Mouse (Mus musculus) forebrain, embryonic 16.5 days (tissue): ENCODE data around the gene Ssna1. TPM values are rescaled to one million over a fixed set of nuclear protein-coding genes. Genes with fewer than 3 reads are reported as not detected.

Experiments
- ATAC-seq: fragments of 200-750 bp; cut with Nextera tagmentation; 2 replicates; pipeline ENCODE4 v1.8.0; 2017; ENCODE audit warnings: mild to moderate bottlenecking, moderate library complexity
- H3K27ac ChIP-seq: fragments of 300-500 bp; sonication (generic); 2 replicates; pipeline ENCODE4 v1.5.1; 2014; ENCODE audit warnings: low read length, control low read depth
- H3K27me3 ChIP-seq: fragments of 300-500 bp; sonication (generic); replicated peaks from 2 replicates; pipeline ENCODE4 v1.6.1; 2014; ENCODE audit warnings: low read length; ENCODE audit not compliant: control insufficient read depth, insufficient read depth
- H3K36me3 ChIP-seq: fragments of 300-500 bp; sonication (generic); 2 replicates; pipeline ENCODE4 v1.6.1; 2014; ENCODE audit not compliant: control insufficient read depth, insufficient read depth
- H3K4me1 ChIP-seq: fragments of 300-500 bp; sonication (generic); replicated peaks from 2 replicates; pipeline ENCODE4 v1.6.1; 2014; ENCODE audit warnings: low read length; ENCODE audit not compliant: control insufficient read depth, insufficient read depth
- H3K4me2 ChIP-seq: fragments of 300-500 bp; sonication (generic); 2 replicates; pipeline ENCODE4 v1.6.1; 2014; ENCODE audit warnings: mild to moderate bottlenecking, low read length, control low read depth
- H3K4me3 ChIP-seq: fragments of 300-500 bp; sonication (generic); replicated peaks from 2 replicates; pipeline ENCODE4 v1.5.1; 2014; ENCODE audit warnings: mild to moderate bottlenecking, low read length, control low read depth
- H3K9ac ChIP-seq: fragments of 300-500 bp; sonication (generic); replicated peaks from 2 replicates; pipeline ENCODE4 v1.6.1; 2014; ENCODE audit warnings: low read depth, low read length, control low read depth
- H3K9me3 ChIP-seq: fragments of 300-500 bp; sonication (generic); 2 replicates; pipeline ENCODE4 v1.6.1; 2016; ENCODE audit warnings: low read length; ENCODE audit not compliant: control insufficient read depth
- WGBS: fragments of 180-500 bp; shearing (Covaris S2); extraction: QIAGEN DNeasy Blood & Tissue Kit; methylation state at CpG from one replicate; pipeline ENCODE4 v1.1.7; 2014; 5-methylcytosine and 5-hydroxymethylcytosine counted together
- polyA plus RNA-seq: library from polyadenylated mRNA; unstranded; fragments of >200 nt; fragmentation: Nextera tagmentation; extraction: Ambion mirVana; gene quantifications from 2 replicates; pipeline ENCODE4 v1.2.1, GENCODE M21; 2015

The Ssna1 gene
- polyA plus RNA-seq, 1 experiment from 2014 or later, result 204 TPM

DNA sequence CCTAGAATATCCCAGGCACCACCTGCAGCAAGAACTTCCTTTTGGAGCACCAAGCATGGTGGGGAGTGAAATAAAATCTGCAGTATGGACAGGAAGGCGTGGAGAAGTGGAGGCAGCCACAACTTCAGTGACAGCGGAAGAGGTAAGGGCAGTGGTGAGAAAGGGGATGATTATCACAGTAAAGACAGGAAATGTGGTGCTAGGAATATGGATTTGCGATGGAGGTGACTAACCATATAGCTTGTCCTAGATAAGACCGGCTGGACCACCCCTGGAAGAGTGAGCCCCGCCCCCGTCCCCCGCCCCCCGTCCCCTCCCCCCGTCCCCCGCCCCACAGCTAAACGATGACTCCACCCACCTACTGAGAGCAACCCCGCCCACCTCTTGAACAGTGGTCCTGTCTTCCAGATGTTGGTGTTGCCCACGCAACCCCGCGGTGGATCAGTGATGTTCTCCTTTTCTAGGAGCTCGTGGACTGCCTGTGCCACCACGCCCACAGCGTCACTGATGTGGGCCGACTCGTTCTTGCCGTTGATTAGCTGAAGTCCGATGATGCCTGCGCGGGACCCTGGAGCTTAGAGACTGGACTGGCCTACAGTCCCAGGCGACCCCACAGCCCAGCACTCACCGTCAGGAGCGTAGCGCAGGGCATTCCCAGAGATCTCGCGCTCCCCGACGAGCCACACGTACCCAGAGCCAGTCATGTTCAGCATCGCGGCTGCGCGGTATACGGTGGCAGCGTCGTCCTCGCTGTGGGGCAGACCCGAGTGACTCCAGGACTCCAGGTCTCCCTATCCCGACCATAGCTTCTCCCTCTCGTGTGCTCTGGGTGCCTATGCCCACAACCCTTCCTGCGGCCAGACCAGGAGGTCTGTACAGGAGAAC lies 32.7 kb upstream of the Ssna1 start:
- peak; percentile 84 for ATAC-seq
- Histone ChIP-seq H3K36me3 (no peaks in the 10 kb centered on the region), H3K4me2 (peak overlapping the region; percentile 91), H3K27ac (no peak overlapping the region), H3K4me3 (peak overlapping the region; percentile 61), H3K27me3 (peaks cover 35% of the 10 kb centered on the region), H3K9ac (peak overlapping the region; percentile 67), H3K9me3 (no peaks in the 10 kb centered on the region), H3K4me1 (peaks cover 13% of the 10 kb centered on the region)
- WGBS, result 2% methylated on average over 41 of the region's 45 CpGs

DNA sequence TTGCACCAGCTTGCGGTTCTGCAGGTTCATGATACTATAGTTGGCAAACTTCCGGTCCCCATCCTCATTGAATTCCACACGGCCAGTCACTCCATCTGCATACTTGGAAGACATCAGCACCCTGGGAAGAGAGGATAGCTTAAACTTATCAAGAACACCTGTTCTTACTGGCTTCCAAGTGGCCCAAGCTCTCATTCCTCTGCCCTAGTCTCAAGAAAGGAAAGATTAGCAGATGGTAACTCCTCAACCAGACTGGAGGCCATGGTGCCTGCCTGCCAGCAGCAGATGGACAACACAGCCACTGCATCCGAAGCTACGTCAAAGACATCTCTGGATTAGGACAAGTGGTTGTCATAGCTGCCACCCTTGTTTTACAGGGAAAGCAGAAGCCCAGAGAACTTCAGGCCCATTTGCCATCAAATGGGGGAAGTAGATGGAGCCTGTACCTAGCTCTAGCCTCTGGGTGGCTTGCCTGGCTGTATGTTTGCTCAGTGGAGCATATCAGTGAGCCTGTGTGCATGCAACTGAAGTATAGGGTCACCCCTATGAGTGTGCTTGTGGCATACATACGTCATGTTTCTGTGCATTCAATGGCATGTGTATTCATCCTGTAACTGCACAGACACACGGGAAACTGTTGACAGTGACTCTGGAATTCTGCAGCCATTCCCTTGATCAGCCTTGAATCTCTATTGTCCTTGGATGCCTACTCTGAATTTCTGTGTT lies 31.9 kb upstream of the Ssna1 start:
- Histone ChIP-seq H3K4me1 (peaks cover 13% of the 10 kb centered on the region), H3K4me2 (peak overlapping the region; percentile 91), H3K9ac (no peak overlapping the region), H3K27me3 (peaks cover 31% of the 10 kb centered on the region), H3K27ac (no peak overlapping the region), H3K9me3 (no peaks in the 10 kb centered on the region), H3K4me3 (peak overlapping the region; percentile 61; the same call in 1 of the 2 replicates), H3K36me3 (no peaks in the 10 kb centered on the region)
- 69% methylated on average over 7 of the region's 7 CpGs for WGBS
- ATAC-seq, result 0 out of 2 replicates have a peak, but pooled peaks have one; percentile 2

DNA sequence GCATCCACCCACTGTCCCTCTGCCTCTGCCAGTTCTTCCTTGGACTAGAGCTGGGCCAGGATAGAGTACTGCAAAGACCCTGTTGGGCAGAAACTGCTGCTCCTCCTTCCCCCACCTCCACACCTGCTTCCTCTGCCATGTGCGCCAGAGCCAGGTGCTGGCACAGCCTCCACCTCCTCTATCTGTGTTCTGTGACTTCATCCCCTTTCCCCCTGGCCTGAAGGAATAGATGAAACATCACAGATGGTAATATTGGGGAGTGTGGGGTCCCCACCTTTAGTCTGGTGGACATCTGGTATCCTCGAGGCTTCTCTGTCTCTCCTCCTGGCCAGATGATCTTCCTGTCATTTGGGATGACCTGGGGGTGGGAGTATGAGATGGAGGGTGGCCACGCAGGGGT lies 31.2 kb upstream of the Ssna1 start:
- H3K9ac ChIP-seq, result no peak overlapping the region
- no peak overlapping the region for H3K4me3 ChIP-seq
- no peak overlapping the region for H3K27ac ChIP-seq
- peaks cover 25% of the 10 kb centered on the region for H3K27me3 ChIP-seq
- H3K4me1 ChIP-seq, result peaks cover 13% of the 10 kb centered on the region
- ATAC-seq, result no peak
- no peaks in the 10 kb centered on the region for H3K36me3 ChIP-seq
- H3K9me3 ChIP-seq, result no peaks in the 10 kb centered on the region
- 67% methylated on average over 3 of the region's 3 CpGs for WGBS
- no peak overlapping the region for H3K4me2 ChIP-seq

DNA sequence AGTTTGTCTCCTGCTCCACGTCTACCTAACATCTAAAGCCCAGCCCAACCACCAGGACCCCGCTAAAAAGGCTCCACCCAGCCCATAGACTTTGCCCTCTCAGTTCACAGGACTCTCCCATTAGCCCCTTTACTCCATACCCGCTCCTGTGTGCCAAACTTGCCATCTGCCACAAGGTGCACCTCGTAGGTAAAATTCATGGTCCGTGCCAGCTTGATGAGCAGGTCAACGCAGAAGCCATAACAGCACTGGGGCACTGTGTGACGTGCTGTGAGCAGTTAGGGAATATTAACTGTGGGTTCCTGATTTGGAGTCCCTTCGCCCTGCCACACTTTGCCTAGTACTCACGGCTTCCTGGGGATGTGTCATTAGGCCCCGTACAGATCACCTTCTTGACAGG lies 25.8 kb upstream of the Ssna1 start:
- H3K9ac ChIP-seq, result no peak overlapping the region
- no peak overlapping the region for H3K4me3 ChIP-seq
- H3K4me2 ChIP-seq, result no peak overlapping the region
- H3K4me1 ChIP-seq, result no peaks in the 10 kb centered on the region
- H3K27ac ChIP-seq, result no peak overlapping the region
- peaks cover 17% of the 10 kb centered on the region for H3K27me3 ChIP-seq
- no peaks in the 10 kb centered on the region for H3K9me3 ChIP-seq
- H3K36me3 ChIP-seq, result no peaks in the 10 kb centered on the region
- no peak for ATAC-seq
- WGBS, result 84% methylated on average over 10 of the region's 10 CpGs

DNA sequence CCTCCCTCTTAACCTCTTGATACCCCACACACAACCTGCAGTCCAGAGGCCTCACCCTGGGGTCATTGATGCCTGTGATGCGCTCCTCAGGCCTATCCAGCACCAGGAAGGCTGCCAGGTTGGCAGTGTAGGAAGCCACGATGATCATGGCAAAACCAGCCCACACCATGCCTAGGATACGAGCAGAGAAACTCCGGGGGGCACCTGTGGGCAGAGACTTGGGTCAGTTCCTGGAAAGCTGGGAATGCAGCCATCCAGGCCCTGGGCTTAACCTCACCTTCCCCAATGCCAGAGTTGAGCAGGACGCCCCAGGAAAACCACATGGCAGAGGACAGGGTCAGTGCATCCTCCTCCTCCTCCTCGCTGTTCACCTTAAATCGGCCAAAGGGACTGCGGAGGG lies 24.9 kb upstream of the Ssna1 start:
- WGBS, result 78% methylated on average over 7 of the region's 8 CpGs
- H3K27me3 ChIP-seq, result peaks cover 24% of the 10 kb centered on the region
- no peak for ATAC-seq

DNA sequence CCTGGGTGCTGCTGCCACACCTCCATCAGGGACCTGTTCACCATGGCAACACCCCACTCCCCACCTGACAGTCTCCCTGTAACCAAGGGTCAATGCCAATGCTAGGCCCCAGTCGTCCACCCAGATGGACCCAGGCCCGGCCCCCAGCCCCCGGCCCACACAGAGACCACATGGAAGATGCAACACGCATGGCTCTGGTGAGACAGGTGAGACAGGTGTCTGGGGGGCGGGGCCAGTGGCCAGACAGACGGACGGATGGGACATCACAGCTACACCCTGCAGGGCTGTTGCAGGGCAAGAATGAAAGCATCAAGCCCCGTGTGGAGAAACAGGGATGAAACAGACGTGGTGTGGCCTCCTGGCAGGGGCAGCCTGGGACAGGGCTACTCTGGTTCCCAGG lies 21.5 kb upstream of the Ssna1 start:
- no peak overlapping the region for H3K27ac ChIP-seq
- H3K9me3 ChIP-seq, result no peaks in the 10 kb centered on the region
- H3K36me3 ChIP-seq, result no peaks in the 10 kb centered on the region
- H3K4me1 ChIP-seq, result peaks cover 28% of the 10 kb centered on the region
- H3K4me2 ChIP-seq, result no peak overlapping the region
- no peak overlapping the region for H3K4me3 ChIP-seq
- no peak for ATAC-seq
- 75% methylated on average over 9 of the region's 9 CpGs for WGBS
- H3K9ac ChIP-seq, result no peak overlapping the region
- peaks cover 56% of the 10 kb centered on the region for H3K27me3 ChIP-seq

More for the DNA sequence above, 24.9 kb upstream of the Ssna1 start:
- Histone ChIP-seq H3K4me1 (peaks cover 6% of the 10 kb centered on the region), H3K9ac (no peak overlapping the region), H3K36me3 (no peaks in the 10 kb centered on the region), H3K9me3 (no peaks in the 10 kb centered on the region), H3K4me2 (no peak overlapping the region), H3K27ac (no peak overlapping the region), H3K4me3 (no peak overlapping the region)

DNA sequence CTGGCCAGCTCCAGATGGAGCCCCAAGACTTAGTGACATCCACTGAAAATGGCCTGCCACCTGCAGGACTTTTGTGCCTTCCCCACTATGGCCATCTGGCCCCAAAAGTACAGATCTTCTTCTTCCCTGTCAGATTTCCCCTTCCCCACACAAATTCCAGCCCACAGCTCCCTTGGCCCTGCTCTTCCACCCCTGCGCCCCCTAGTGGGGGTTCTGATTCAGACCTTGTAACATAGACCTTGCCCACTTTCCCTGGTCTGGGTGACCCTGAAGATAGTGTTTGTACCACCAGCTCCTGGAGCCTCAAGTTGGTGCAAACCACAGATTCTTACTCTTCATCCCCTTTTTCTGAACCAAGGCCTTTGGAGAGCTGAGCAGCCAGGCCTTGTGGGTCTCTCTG lies 20.6 kb upstream of the Ssna1 start:
- 0% methylated on average over 1 of the region's 1 CpGs for WGBS
- Histone ChIP-seq H3K4me1 (peaks cover 28% of the 10 kb centered on the region), H3K27me3 (peaks cover 62% of the 10 kb centered on the region), H3K4me3 (no peak overlapping the region), H3K36me3 (no peaks in the 10 kb centered on the region), H3K9ac (no peak overlapping the region), H3K4me2 (no peak overlapping the region), H3K27ac (no peak overlapping the region), H3K9me3 (no peaks in the 10 kb centered on the region)
- no peak; the same call in 1 of the 2 replicates for ATAC-seq

DNA sequence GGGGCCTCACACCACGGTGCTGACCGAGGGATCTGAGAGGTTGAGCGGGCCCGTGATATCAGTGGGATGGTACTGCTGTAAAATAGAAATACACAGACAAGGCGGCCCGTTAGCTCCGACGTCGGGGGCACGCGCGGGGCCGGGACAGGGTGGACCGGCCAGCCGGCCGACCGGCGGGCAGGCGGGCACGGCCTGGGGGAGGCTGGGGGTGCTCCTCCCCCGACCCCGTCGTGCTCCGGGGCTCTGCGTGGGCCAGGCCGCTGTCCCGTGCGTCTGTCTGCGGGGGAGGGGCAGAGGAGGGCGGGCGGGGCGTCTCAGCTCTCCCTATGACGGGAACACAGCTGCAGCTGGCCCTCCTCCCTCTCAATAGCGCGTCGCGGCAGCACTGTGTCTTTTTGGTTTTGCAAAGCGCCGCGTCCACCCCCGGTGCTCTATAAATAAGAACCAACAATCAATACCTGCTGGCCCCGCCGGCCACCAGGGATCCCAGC lies 19.9 kb upstream of the Ssna1 start:
- H3K4me2 ChIP-seq, result peak overlapping the region; percentile 41
- peaks cover 28% of the 10 kb centered on the region for H3K4me1 ChIP-seq
- H3K9me3 ChIP-seq, result no peaks in the 10 kb centered on the region
- WGBS, result 5% methylated on average over 34 of the region's 43 CpGs
- no peak overlapping the region for H3K27ac ChIP-seq
- peaks cover 58% of the 10 kb centered on the region for H3K27me3 ChIP-seq
- ATAC-seq, result peak; percentile 7; the same call in 1 of the 2 replicates
- H3K9ac ChIP-seq, result peak overlapping the region; percentile 44
- H3K4me3 ChIP-seq, result peak overlapping the region; percentile 24
- H3K36me3 ChIP-seq, result no peaks in the 10 kb centered on the region
